Mouse (Mus musculus): Measurements from ENCODE around the gene Lsm12.

Gene Lsm12

DNA sequence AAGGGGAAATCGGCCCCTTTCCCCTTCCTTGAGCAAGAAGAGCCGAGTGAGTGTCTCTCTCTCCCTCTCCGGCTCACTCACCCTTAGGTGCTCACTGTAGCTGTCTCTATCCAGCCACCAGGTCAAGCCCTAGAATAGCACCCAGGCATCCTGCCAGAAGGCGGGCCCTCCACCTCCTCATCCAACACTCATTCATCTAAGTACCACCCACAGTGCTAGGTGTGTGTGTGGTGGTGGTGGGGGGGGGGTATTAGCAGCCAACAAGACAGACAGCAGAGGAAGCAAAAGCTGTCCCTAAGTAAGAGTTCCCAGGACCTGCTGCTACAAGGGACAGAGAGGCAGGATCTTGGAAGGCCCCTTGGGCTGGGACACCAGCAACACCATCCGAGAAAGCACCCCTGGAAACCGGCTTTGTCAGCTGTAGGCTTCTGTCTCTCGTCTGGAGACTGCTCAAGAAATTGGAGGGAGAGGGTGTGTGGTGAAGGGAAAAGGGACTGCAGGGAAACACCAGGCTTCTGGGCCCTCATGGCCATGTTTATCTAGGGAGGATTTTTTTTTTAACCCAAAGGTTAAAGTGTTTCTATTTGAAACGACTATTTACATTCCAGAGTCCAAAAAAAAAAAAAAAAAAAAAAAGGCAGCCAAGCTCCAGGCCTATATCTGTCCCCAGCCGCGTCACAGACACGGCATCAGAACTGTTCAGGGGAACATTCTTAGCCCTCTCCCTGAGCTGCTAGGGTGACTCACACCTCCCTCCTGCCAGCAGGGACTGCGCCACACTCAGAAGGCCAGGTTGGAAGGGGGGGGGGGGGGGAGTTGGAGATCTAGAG, 31.2 kb upstream of the Lsm12 start:
- DNase-seq, result no peak

DNA sequence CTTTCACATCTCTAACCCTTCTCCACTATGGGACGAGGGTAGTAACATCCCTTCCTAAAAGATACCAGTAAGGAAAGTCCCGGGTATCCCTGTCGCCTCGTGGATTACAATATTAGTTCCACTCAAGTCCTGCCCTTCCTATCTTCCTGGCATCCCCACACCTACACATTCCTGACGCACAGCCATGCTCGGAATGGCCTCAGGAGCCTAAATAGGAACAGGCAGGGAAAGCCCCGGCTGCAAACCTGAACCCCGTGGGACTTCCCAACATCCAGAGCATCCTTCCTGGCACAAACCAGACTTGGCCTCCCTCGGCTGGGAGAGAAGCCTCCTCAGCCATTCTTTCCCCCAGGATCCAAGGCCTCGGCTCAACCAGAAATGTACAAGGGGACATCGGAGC, 30.4 kb upstream of the Lsm12 start:
- no peak for DNase-seq

DNA sequence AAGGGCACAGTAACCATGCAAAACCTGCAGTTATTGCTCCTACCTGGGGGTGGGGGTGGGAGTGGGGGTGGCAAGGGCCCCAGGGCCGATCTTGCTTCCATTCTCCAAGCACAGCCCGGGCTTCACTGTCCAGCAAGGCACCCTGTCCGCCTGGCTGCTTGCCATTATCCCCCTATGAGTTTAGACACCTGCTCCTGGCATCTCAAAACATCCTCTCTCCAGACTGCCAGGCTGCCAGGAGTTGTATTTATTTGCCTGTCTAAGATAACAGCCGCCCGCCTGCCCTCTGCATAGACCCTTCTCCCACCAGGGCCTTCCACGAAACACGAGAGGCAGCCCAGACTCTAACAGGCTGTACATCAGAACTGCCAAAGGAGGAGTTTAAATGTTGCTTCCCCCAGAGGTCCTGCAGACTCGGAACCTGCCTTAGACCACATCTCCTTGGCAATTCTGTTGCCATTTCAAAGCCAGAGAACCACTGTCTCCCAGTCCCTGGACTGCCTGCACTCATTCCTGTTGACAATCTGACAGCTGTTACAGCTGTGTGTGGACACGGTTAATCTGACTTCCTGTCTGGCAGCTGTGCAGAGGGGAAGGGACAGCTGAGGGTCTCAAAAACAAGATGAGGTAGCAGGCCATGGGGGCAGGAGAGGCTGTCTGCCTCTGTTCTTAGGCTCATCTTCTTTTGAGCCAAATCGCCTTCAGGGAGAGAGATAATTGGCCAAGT, 29.5 kb upstream of the Lsm12 start:
- DNase-seq, result no peak

DNA sequence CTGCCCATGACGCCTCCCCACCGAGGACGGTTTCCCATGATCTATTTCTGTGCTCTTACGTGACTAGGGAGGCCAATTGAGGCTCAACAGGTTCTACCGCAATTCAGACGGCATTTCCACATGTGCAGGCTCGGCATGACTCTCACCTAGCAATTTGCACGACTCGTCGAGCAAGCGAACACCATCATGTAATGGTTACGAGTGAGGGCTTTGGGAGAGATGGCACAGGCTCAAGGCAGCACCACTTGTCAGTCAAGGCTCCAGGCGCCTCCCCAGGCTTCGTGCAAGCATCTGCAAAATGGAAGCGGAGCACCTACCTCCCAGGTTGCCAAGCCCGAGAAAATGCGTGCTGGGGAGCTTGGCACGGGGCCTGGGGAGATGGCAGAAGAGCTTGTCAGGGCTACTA, 26.8 kb upstream of the Lsm12 start:
- no peak for DNase-seq

DNA sequence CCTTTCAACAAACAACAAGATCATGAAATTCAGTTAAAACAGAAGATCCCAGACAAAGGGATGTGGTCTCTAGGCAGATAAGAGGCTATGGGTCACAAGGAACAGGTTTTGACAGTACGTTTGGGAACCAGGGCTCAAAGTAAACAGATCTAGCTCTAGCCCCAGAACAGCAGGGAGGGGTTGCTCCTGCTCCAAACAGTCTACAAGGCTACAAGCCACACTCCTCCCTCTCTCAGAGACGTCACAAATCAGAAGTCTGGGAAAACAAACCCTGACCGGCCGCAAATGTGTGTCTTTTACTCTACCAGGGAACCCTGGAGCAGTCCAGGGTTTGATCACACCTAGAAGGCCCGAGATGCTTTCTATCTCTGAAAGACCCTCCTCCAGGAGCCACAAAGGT, 25.9 kb upstream of the Lsm12 start:
- DNase-seq, result no peak

DNA sequence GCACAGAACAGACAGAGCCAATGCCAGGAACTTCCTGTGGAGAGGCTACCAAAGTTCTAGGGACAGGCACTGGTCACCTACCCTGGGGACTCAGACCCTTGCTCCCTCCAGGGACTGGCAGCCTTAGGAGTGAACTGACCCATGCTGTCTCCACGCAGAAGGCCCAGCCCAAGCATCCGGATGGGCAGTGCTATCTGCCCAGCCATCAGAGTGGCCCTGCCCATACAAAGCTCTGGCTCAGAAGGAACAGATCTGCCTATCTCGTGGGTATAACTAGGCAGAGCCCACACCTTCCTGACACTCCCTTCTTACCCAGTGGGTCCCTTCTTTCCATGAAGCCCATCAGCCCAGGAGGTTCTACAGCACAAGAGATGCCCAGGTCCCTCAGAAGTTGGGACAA, 25.1 kb upstream of the Lsm12 start:
- no peak for DNase-seq

DNA sequence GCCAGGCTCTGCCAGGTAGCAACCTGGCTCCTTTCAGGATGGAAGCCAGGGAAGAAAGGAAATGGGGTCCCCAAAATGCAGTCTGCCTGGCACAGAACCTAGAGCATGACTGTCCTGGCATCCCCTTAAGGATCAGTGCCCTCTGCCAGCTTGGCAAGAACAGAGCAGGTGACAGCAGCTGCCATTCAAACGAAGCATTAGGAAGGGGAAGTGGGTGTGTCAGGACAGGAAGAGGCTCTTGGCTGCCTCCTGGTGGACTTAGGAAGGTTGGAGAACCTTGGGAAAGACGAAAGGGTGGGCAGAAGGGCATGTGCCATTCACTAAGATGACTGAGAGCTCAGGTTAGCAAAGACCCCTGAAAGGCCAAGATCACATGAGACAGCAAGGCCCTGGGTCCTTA, 24.6 kb upstream of the Lsm12 start:
- peak; percentile 64 for DNase-seq

DNA sequence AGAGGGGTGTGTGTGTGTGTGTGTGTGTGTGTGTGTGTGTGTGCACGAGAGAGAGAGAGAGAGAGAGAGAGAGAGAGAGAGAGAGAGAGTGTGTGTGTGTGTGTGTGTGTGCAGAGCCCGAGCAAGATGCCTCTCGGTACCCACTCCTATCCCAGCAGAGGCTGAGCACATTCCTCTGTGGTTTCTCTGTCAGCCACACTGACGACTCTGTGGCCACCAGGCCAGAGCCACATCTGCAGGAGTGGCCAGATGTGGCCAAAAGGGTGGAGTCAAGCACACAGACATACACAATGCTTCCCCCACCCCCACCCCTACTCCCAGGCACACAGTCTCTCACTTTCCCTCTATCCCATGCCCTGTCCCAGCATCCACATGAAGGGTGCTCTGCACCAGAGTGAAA, 23.8 kb upstream of the Lsm12 start:
- DNase-seq, result no peak

DNA sequence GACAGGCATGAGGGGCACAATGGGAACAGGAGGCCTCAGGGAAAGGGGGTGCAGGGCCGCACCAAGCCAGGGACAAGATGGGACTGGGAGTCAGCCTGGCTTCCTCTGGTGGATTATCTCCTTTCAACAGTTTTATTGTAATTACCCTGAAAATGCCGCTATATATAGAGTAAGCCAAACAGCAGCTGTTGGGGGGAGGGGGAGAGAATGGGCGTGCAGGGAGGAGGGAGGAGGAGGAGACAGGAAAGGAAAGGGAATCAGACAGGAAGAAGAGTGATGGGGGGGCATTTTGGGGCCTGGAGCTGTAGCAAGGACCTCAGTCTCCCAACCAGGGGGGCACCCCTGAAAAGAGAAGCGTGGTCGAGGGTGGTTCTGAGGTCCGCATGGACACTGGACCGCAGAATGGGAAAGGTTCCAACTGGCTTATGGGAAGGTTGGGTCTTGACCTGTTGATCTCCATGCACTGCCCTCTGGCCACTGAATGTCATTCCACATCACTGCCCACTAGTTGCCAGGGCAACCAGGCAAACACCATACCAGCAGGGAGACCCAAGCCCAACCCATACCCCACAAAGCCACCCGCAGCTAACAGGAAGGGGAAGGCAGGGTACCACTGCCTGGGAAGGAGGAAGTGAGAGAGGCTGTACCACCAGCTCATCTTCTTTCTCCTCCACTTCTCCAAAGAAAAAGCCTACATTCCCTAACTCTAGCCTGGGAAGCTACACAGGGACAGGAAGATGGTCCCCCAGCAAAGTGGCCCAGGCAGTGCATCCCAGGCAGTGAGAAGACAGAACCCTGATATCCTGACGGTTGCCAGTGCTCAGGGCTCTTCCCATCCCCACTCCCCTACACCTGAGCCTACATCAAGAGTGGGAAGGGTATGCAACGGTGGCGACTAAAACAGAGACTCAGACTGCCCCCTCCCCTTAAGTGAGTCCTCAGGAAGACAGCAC, 23.0 kb upstream of the Lsm12 start:
- DNase-seq, result no peak

DNA sequence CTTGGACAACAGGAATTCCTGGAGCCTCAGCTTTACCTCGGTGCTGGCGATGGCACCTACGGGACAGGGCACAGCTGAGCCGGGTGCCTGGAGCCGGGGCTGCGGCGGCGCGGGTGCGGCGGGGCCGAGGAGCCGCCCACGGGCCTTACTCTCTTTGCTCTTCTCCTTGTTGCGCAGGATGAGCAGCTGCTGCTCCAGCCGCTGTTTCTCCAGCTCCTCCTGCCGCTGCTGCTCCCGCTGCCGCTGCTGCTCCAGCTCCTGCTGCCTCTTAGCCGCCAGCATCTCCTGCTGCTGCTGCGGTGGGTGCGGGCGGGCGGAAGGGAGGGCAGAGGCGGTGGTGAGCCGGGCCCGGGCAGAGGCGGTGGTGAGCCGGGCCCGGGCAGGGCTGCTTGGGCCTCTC, 21.4 kb upstream of the Lsm12 start:
- DNase-seq, result no peak

DNA sequence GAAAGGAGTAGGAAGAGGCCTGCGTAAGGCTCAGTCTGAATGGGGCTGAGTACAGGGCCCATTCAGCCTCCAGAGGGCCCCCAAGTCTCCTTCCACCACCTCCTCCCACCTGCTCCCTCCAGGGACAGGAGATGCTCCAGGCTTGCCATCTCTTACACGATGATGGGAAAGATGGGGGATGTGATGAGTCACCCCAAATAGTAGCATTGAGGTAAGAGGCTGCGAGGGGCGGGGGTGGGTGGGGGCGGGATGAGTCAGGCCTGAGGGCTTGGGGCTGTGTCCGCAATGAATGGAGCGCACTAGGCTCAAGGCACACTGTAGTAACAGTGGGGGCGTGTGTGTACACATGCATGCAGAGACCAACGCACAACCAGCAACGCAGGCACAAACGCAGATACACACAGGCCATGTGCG, 16.3 kb upstream of the Lsm12 start:
- no peak for DNase-seq

DNA sequence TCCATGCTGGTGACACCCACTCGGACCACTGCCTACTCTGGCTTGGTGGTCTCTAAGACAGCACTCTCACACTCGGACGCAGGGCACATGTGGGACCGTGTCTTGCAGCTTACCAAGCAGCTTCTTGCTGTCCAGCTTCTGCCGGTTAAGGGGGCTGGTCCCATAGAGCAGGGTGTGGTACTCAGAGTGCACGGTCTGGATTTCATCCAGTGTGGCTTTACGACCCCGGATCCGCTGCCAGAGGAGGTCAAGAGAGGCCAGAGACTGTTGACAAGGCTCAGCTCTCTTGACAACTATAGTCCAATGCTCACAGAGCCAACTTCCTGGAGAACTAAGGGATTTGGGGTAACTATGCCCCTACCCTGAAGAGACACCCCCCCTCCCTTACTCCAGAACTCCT, 14.8 kb upstream of the Lsm12 start:
- peak; percentile 3 for DNase-seq

DNA sequence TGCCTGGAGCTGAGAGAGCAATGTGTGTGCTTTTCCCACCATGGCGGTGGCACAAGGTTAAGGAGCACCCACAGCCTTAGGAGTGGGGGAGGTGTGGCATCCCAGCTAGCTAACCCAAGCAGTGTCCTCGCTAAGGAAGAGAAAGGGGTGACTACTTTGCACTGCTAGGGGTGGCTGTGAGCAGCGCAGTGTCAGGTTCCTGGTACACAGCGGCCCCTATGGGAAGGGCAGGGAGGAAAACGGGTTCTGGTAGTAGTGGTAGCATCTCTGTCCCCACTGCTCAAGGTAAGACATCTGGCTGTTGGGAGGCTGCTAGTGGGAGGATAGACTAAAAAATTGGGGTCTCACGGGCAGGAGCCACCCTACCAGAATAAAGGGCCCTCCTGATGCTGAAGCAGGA, 13.1 kb upstream of the Lsm12 start:
- no peak for DNase-seq

DNA sequence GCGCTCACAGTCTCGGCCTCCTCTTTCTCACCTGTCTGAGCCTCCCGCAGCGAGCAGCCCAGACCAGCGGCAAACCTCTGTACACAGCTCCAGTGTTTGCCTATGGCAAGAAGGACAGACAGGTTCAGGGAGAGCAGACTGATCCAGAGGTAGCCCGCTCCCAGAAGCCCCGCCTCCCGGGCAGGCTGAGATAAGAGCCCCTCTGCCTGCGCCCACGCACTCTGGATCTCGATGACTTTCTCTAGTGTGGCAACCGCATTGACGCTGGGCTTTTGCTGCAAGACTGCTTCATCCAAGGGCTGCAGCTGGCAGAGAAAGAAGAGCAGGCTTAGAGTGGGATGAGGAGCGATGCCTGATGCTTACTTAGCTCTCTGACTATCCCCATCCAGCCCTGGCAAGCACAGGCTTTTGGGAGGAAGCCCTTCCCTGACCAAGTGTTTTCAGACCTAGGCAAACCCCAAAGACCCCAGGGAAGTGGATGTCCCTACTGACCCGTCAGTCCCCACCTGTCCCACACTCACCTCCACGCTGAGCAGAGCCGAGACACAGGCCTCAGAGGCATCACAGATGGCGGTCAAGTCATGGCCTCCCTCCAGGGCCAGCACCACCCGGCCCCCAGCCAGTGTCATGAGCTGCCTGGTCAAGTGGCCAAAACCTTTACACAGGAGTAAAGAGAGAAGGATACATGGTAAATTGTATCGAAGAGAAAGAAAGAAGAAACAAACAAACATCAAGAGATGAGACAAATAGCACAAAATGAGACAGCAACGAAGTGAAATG, 11.1 kb upstream of the Lsm12 start:
- DNase-seq, result no peak

DNA sequence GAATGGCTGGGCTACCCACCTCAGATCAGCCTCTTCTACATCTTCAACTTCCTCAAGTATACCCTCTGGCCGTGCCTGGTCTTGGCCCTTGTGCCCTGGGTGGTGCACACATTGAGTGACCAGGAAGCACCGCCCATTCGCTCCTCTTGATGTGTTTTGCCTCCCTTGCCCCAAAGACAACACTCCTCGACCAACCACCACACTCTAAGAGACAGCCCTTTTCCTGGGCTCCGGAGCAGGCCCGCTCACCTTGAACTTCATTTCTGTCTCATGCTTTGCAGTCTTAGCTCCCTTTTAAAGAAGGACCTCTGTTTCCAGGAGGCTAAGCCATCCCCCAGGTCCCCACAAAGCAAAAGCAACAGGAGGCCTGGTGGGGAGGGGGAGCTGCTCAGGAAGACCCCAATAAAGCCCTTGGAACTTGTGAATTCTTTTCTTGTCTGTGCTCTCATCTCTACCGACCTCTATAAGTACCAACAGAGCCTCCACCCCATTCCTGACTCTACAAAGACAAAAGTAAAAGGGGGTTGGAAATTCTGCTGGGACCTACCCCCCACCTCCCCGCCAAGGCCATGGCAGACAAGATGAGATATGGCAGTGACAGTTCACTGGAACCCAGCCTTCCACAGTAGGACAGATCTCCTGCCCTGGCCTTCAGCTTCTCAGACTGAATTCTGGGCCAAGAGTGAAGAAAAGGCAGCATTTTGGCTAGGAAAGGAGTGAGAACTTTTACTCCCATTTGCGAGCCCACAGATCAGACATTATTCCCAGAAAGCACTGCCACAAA, 8.8 kb upstream of the Lsm12 start:
- no peak for DNase-seq

DNA sequence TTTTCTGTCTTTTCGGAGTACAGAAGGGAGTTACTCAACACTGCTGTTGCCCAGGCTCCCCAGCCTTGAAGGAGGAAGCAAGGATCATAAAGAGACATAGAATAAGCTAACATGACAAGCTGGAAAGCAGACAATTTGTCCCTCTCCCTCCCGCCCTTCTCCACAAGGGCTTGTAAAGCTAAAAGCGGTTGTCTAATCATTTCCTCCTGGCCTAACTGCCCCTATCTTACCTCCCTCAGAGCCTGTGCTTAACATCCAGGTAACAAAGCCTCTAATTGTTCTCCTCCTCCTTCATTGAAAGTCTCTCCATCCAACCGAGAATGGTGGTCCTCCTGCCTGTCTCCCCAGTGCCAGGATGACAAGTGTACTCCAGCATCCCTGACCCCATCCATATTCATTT, 5.8 kb upstream of the Lsm12 start:
- no peak for DNase-seq

DNA sequence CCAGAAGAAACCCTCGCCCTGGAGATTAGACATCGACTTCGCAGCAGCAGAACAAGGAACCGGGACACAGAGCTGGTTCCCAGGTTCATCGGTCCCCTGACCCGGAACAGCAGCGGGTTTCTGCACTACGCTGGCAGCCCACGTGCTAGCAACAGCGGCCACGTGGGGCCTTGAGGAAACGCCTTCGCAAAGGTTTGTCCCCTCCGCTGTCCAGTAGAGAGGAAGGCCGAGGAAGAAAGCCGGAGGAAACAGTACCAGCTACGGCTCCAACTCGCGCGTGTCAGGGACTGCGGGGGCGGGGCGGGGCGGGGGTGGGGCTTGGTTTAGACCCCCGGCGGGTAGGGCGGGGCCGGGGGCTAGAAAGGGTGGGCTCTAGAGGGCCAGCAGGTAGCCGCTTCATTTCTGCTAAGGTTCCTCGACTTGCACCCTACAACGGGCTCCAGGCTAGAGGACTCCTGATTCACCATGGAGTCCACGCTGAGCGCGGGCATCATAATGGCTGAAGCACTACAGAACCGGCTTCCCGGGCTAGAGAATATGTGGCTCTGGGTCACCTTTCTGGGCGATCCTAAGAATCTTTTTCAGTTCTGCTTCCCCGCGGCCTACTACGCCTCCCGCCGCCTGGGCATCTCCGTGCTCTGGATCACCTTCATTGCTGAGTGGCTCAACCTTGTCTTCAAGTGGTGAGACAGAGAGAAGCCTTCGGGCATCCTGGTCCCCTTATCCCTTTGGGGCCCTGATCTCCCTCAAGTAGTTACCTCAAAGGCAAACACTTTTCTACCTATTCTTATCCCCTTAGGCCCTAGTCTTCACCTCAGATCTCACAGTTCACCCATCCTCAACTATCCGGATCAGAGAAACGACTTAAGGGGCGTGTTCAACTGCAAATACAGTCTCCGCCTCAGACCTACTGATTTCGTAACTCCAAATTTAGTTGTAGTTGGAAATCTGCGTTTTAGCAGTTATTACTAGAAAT, 4.7 kb upstream of the Lsm12 start, which contains the start of gene G6pc3:
Gene G6pc3 (plus strand): TSS at position 160 of the 976 bp plus-strand sequence.
- DNase-seq, result peak; percentile 78

DNA sequence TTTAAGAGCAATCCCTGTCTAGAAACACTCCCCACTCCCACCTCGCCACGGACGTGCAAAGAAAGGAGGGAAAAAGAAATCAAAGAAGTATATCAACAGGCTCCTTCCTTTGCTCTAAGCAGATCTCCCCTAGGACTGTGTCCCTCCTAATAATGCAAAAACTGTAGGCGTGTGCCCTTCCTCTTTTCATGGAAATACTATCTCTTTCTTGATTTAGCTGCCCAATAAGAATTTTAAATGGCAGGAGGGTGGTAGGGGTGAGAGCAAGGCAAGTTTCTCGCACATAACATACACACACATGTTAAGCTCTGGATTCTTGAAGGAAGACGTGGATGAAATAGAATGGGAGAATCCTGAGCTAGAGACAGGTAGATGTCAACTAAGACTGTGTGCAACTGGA, 3.9 kb upstream of the Lsm12 start:
- no peak for DNase-seq

DNA sequence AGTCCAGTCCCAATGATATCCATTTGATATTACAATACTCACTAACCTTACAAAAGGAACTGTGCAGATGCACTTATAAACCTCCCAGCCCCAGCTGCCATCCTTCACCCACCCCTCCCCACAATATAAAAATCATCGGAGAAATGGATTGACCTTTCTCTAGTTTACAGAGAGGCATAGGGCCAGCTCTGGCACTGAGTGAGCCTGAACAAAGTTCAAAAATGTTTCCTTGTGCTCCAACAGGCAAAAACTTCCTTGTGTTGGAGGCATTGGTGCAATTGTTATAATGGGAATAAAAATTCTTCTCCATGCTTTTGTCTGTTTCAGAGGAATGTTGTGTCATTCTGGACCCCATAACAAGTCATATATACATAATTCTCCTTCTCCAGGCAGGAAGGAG, 1.1 kb upstream of the Lsm12 start:
- no peak for DNase-seq

DNA sequence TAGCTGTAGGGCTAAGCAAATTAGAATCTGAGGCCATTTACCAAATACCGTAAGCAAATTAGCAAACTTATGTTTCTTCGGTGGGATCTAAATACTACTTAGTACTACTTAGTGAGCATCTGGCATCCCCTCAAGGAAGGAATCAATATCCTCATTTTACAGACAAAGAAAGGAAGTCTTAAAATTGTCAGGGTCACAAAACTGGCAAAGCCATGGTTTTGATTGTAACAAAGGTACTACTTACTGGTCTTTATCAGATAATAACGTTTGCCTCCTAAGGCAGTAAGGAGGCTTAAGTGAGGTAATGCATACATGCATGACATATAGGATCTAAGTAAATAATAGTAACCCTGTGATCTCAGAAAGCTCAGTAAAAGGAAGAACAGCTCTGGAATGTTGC, 581 bp upstream of the Lsm12 start:
- DNase-seq, result no peak
